Mouse (Mus musculus): ENCODE results near the gene 1700022I11Rik.

DNA sequence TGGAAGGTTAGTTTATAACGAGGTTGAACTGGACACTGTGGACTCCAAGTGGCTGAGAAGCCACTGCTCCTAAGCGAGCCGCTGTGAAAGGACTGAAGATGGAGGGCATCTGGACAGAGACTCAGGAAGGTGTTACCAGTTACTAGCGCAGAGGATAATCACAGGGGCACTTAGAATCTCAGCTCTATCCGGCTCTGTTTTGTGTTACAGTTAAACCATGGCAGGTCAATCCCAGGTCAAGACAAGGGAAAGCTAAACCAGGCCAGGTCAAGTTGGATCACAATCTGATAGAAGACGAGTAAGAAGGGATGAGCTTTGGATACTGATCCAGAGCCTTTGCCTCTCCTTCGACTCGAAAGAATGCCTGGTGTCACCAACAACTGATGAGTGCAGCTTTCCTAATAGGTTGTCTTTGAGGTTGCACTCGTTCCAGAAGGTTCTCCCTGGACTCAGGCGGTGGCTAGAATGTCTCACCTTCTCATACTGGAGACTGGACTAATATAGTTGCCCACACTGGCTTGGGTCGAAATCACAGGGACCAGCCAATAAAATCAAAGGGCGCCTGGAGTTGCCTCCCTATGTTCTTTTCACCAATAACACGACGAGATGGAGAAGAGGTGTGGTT lies 20.2 kb upstream of the 1700022I11Rik start:
- no peak for TF ChIP-seq CTCF (IDR thresholded peaks at IDR 0.05; ENCODE audit: extremely low read depth, insufficient read length, insufficient replicate concordance, low read depth, low read length)
- TF ChIP-seq POLR2A (IDR thresholded peaks at IDR 0.05; ENCODE audit: low read depth, low read length): no peak

Data from small intestine, adult 2 months (tissue).